Mouse (Mus musculus): ENCODE data around the gene Spryd4.
"Not testable (repeated sequence)": the region's sequence is repeated elsewhere in the genome, so short reads cannot be mapped to it uniquely, and the experiment has no call there.

GRCm38 (mm10) chr10:128214112-128214511 lies 2.5 kb upstream of the Spryd4 start:
- TF ChIP-seq POLR2A (IDR thresholded peaks at IDR 0.05; ENCODE audit: extremely low read depth, insufficient read depth, low read length); CTCF (IDR thresholded peaks at IDR 0.05; ENCODE audit: low read depth, low read length): not testable (repeated sequence)

Data from liver, adult 2 months (tissue).